Mouse (Mus musculus) small intestine, adult 2 months (tissue): ENCODE measurements around the gene Hspa4. TPM values are rescaled to one million over a fixed set of nuclear protein-coding genes. Genes with fewer than 3 reads are reported as not detected.
A peak's percentile ranks its signal among the peaks of the same experiment; 100 is the strongest.
"Not testable (repeated sequence)": the region's sequence is repeated elsewhere in the genome, so short reads cannot be mapped to it uniquely, and the experiment has no call there.

ENCODE experiments used
- H3K27ac ChIP-seq: fragments of 200-500 bp; 2 replicates; pipeline ENCODE4 v1.5.1; 2012; ENCODE audit warnings: low read depth, low read length, control low read depth, inconsistent platforms; ENCODE audit not compliant: insufficient read depth
- H3K27me3 ChIP-seq: fragments of 200-500 bp; 2 replicates; pipeline ENCODE4 v1.6.1; 2012; ENCODE audit warnings: mild to moderate bottlenecking, moderate library complexity, low read length, inconsistent platforms; ENCODE audit not compliant: control insufficient read depth, insufficient read depth
- H3K36me3 ChIP-seq: fragments of 200-500 bp; 2 replicates; pipeline ENCODE4 v1.6.1; 2012; ENCODE audit warnings: mild to moderate bottlenecking, low read length, control low read depth, inconsistent platforms; ENCODE audit not compliant: control insufficient read depth, insufficient read depth
- H3K4me1 ChIP-seq: fragments of 200-500 bp; 2 replicates; pipeline ENCODE4 v1.6.1; 2012; ENCODE audit warnings: low read length, inconsistent platforms, mixed read lengths; ENCODE audit not compliant: control insufficient read depth, insufficient read depth, insufficient read length
- H3K4me3 ChIP-seq: fragments of 200-500 bp; 2 replicates; pipeline ENCODE4 v1.5.1; 2012; ENCODE audit warnings: low read depth, mild to moderate bottlenecking, control low read depth, inconsistent platforms, low read length, moderate library complexity
- CTCF ChIP-seq: fragments of 200-500 bp; IDR thresholded peaks from 2 replicates; pipeline ENCODE4 v1.5.1; 2012; ENCODE audit warnings: low read depth, mild to moderate bottlenecking, control low read depth, inconsistent platforms, low read length, moderate library complexity, mixed read lengths; ENCODE audit not compliant: insufficient replicate concordance, insufficient read length; ENCODE audit errors: extremely low read depth
- POLR2A ChIP-seq: fragments of 200-500 bp; IDR thresholded peaks from 2 replicates; pipeline ENCODE4 v1.6.1; 2012; ENCODE audit warnings: low read depth, mild to moderate bottlenecking, control low read depth, inconsistent platforms, low read length, moderate library complexity
- WGBS: fragments of 180-500 bp; shearing (Covaris S2); methylation state at CpG from one replicate; pipeline ENCODE4 v1.1.7; 2018; 5-methylcytosine and 5-hydroxymethylcytosine counted together
- polyA plus RNA-seq: library from polyadenylated mRNA; depleted of rRNA; stranded (reverse); fragments of >200 nt; gene quantifications from 2 replicates; pipeline ENCODE4 v1.2.3, GENCODE M21; 2012

Gene Hspa4
- polyA plus RNA-seq, 1 experiment: 18.6 TPM

DNA sequence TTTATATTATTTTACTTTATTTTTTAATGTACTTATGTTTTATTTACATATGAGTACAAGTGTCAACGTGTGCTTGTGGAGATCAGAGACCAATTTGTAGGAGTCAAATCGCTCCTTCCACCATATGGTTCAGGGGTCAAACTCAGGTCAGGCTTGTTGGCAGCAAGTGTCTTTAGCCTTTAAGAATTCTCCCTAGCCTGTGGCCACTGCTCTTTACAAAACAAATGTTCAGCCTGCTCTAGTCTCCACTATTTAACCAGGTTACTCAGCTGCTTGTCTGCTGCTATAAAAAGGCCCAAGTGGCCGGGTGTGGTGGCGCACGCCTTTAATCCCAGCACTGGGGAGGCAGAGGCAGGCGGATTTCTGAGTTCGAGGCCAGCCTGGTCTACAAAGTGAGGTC, 17.8 kb upstream of the Hspa4 start:
- peaks cover 2% of the 10 kb centered on the region; the same call in 1 of the 2 replicates for H3K4me1 ChIP-seq
- no peak overlapping the region for H3K4me3 ChIP-seq
- TF ChIP-seq CTCF (no peak), POLR2A (no peak)
- H3K27ac ChIP-seq: no peak overlapping the region
- no peaks in the 10 kb centered on the region for H3K36me3 ChIP-seq
- no peaks in the 10 kb centered on the region for H3K27me3 ChIP-seq
- 83% methylated on average over 7 of the region's 7 CpGs for WGBS

DNA sequence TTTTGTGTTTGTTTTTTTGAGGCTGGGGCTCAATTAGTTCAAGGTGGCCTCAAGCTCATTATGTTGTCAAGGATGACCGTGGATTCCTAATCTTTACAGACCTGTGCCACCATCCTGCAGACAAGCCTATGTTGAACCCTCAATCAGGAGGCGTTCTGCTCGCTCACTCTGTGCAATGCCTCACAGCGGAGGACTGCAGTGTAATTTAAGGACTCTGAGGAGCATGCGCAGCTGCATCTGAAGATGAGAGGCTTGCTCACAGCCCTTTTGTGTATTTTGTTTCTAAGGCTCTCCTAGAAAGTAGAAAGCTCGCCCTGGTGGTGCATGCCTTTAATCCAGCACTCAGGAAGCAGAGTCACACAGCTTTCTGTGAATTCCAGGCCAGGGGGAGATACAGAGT, 16.7 kb upstream of the Hspa4 start:
- 78% methylated on average over 6 of the region's 6 CpGs for WGBS
- H3K27me3 ChIP-seq: no peaks in the 10 kb centered on the region
- H3K4me3 ChIP-seq: no peak overlapping the region
- H3K36me3 ChIP-seq: no peaks in the 10 kb centered on the region
- TF ChIP-seq CTCF: no peak
- no peak for TF ChIP-seq POLR2A
- H3K27ac ChIP-seq: no peak overlapping the region
- peaks cover 2% of the 10 kb centered on the region; the same call in 1 of the 2 replicates for H3K4me1 ChIP-seq

DNA sequence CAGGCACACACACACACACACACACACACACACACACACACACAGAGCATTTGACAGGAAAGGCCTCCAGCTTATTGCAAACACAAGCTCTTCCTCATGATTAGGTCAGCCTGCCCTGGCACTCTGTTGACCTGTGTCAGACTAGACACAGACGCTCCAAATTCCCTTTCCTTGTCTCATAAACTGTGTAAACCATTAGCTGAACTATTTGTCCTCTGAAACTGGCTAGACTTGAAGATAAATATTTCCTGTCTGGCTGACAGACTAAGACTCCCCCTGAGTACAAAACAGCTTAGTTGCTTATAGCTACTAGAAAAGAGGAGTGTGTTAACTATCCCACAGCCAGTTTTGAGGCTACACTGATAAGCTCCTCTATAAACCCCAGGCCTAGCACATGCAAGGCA, 14.5 kb upstream of the Hspa4 start:
- H3K4me1 ChIP-seq: no peaks in the 10 kb centered on the region
- 27% methylated on average over 1 of the region's 1 CpGs for WGBS
- no peak overlapping the region for H3K4me3 ChIP-seq
- no peak for TF ChIP-seq CTCF
- TF ChIP-seq POLR2A: no peak
- no peaks in the 10 kb centered on the region for H3K27me3 ChIP-seq
- H3K27ac ChIP-seq: no peak overlapping the region
- no peaks in the 10 kb centered on the region for H3K36me3 ChIP-seq

DNA sequence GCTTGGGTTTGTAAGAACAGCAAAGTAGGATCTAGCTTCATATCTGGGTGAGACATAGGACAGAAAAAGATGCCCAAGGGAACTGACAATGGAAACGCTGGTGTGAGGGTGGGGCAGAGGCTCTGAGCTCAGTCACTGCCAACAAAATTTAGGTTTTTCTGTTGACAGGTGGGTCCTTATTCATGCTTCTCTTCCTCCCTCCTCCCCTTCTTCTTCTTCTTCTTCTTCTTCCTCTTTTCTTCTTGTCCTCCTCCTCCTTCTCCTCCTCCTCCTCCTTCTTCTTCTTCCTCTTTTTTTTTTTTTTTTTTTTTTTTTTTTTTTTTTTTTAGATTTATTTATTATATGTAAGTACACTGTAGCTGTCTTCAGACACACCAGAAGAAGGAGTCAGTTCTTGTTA, 12.6 kb upstream of the Hspa4 start:
- not testable (repeated sequence) for H3K4me3 ChIP-seq, H3K27me3 ChIP-seq, H3K36me3 ChIP-seq, H3K27ac ChIP-seq
- WGBS: 62% methylated on average over 1 of the region's 1 CpGs
- H3K4me1 ChIP-seq: peaks cover 12% of the 10 kb centered on the region; the same call in 1 of the 2 replicates

DNA sequence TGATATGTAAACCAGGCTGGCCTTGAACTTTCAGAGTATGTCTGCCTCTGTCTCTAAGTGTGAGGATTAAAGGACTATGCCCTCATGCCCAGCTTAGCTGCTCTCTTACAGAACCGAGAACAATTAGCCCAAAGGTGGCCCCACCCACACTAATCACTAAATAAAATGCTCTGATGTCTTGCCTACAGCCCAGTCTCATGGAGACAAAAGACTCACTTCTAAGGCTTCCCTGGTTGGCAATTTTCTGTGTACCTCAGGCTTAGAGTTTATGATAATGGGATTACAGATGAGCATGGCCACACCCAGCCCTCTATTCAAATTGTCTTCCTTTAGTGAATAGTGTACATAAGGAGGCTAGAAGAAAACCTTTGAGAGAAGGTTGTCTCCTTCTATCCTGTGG, 11.1 kb upstream of the Hspa4 start:
- Histone ChIP-seq H3K36me3 (no peaks in the 10 kb centered on the region), H3K4me3 (no peak overlapping the region), H3K27ac (no peak overlapping the region), H3K27me3 (no peaks in the 10 kb centered on the region), H3K4me1 (peaks cover 21% of the 10 kb centered on the region; the same call in 1 of the 2 replicates)
- TF ChIP-seq POLR2A (no peak), CTCF (no peak)
- WGBS: 36% methylated on average over 1 of the region's 1 CpGs

DNA sequence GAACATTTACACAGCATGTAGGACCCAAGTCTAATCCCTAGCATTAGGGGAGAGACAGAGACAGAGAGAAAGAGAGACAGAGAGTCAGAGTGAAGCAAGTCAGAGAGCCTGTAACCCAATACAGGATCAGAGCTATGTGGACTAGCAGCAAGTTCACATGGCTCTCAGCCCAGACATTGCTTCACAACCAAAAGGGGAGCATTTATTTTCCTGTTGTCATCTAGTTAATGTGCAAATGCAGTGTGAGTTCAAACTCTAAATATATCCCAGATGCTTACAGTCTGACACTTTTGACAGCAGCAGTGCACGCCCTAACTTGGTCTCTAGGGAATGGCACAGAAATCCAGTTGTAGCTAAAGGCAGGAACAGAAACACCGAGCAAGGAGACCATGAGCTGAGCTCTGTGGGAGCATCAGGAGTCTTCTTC, 8.6 kb upstream of the Hspa4 start:
- TF ChIP-seq POLR2A: no peak
- no peak for TF ChIP-seq CTCF
- H3K4me1 ChIP-seq: peaks cover 21% of the 10 kb centered on the region; the same call in 1 of the 2 replicates
- no peak overlapping the region for H3K4me3 ChIP-seq
- 22% methylated on average over 2 of the region's 2 CpGs for WGBS
- H3K27ac ChIP-seq: peak overlapping the region; percentile 90
- H3K36me3 ChIP-seq: no peaks in the 10 kb centered on the region
- no peaks in the 10 kb centered on the region for H3K27me3 ChIP-seq

DNA sequence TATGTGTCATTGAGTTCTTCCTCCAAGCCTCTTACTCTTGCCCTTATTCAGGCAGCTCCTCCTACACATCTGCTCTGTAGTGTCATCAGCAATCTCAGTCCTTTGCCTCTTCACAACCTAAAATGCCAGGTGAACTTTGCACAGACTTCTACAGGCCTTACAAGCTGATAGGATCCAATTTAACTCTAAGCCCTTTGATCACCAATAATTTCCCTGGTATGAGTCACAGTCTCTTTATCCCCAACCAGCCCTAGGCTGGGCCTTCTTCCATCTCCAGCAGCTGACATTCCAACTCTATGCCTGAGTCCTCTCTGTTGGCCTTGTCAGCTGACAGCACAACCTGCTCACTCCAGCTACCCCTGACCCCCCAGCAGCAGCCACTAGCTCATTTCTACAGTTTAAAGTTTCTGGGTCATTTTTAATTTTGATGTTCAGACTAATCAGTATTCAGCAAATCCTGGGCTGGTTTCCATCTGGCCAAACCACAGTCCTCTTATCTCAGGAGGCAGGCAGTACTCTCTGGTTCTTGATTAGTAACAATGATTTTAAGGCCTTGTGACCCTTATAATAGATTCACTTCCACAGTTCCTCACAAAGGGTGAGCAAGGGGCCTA, 8.1 kb upstream of the Hspa4 start:
- no peaks in the 10 kb centered on the region for H3K36me3 ChIP-seq
- peak overlapping the region; percentile 90 for H3K27ac ChIP-seq
- H3K27me3 ChIP-seq: no peaks in the 10 kb centered on the region
- H3K4me3 ChIP-seq: no peak overlapping the region
- no peak for TF ChIP-seq CTCF
- TF ChIP-seq POLR2A: no peak
- H3K4me1 ChIP-seq: peaks cover 21% of the 10 kb centered on the region; the same call in 1 of the 2 replicates
